Mouse (Mus musculus): ENCODE data around the gene Ptov1. TPM values are rescaled to one million over a fixed set of nuclear protein-coding genes. Genes with fewer than 3 reads are reported as not detected.
A peak's percentile ranks its signal among the peaks of the same experiment; 100 is the strongest.

The Ptov1 gene
- polyA plus RNA-seq, 1 experiment from 2014 or later = 350 TPM

DNA sequence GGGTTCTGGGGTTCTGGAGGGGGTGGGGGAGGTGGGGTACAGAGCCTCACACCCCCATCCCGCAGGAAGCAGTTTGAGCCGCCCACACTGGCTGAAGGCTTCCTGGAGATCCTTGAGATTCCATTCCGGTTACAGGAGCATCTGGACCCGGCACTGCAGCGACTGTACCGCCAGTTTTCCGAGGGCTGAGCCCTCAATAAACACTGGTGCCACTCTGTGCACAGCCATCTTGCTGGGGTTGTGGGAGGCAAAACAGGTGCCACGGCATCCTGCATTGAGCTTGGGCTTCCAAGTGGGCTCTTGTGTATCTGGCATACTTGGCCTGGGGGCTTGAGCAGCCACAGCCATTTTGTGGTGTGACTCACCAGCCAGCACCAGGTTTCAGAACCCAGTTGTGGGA is 7.2 kb downstream of the Ptov1 start:
- DNase-seq (ENCODE audit: low spot score) (no peak), ATAC-seq (replicated peaks; ENCODE audit: insufficient number of reproducible peaks, low FRiP score, low TSS enrichment, low read depth) (no peak)
- Histone ChIP-seq H3K4me1 (ENCODE audit: control insufficient read depth, insufficient read depth, low read length) (peaks cover 5% of the 10 kb centered on the region), H3K4me2 (ENCODE audit: low read depth, low read length) (no peak overlapping the region), H3K4me3 (ENCODE audit: low read depth, low read length) (no peak overlapping the region), H3K36me3 (replicated peaks; ENCODE audit: control insufficient read depth, insufficient read depth, low read depth, low read length) (peaks cover 23% of the 10 kb centered on the region), H3K27ac (replicated peaks; ENCODE audit: low read depth, low read length) (no peak overlapping the region), H3K9ac (replicated peaks; ENCODE audit: low read length) (no peak overlapping the region), H3K27me3 (ENCODE audit: control insufficient read depth, insufficient read depth, low read length) (no peaks in the 10 kb centered on the region), H3K9me3 (replicated peaks; ENCODE audit: control insufficient read depth, low read length) (no peaks in the 10 kb centered on the region)
- 91% methylated on average over 8 of the region's 8 CpGs for WGBS

DNA sequence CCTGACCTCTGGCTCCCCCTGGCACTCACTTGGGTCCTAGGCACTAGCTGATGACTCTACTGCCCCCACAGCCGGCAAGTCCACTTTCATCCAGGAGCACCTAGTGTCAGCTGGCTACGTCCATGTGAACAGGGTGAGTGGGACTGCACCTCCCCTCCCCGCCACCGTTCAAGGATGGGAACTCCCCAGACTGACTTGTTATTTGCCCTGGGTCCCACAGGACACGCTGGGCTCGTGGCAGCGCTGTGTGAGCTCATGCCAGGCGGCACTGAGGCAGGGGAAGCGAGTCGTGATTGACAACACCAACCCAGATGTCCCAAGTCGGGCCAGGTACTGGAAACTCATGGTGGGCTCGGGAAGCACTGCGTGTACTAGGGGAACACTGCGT is 8.2 kb downstream of the Ptov1 start:
- Histone ChIP-seq H3K4me3 (ENCODE audit: low read depth, low read length) (no peak overlapping the region), H3K4me2 (ENCODE audit: low read depth, low read length) (no peak overlapping the region), H3K36me3 (replicated peaks; ENCODE audit: control insufficient read depth, insufficient read depth, low read depth, low read length) (peaks cover 23% of the 10 kb centered on the region)

DNA sequence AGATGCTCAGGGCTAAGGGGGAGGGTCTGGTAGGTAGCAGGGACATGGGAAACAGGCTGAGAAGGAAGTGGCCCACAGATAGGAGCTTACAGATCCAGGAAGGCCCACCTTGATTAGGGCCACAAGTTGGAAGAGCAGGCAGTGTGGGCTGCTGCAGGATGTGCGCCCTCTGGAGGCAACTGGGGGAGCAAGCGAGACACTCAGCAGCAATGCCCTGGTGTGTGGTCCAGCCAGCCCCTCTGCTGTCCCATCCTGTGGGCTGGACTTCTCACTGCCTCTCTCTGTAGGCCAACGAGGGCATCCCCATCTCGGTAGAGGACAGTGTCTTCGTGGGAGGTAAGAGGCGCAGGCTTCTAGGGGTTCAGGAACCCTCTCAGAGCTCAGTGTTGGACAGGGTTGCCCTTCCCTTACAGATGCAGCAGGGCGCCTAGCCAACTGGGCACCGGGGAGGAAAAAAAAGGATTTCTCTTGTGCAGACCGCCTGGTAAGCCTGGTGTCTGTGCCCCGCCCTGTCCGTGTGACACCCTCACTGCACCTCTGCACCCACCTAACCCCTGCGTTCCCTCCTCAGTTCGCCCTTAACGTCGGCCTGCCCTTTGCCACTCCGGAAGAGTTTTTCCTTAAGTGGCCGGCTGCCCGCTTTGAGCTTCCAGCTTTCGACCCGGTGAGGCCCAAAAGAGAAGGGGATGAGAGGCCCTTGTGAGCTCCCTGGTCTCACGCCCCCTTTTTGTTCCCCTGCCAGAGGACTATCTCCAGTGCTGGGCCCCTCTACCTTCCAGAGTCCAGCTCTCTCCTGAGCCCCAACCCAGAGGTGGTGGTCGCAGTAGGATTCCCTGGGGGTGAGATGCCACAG is 8.8 kb downstream of the Ptov1 start:
- Histone ChIP-seq H3K4me1 (ENCODE audit: control insufficient read depth, insufficient read depth, low read length) (no peaks in the 10 kb centered on the region; the same call in 1 of the 2 replicates), H3K9me3 (replicated peaks; ENCODE audit: control insufficient read depth, low read length) (no peaks in the 10 kb centered on the region), H3K36me3 (replicated peaks; ENCODE audit: control insufficient read depth, insufficient read depth, low read depth, low read length) (peaks cover 23% of the 10 kb centered on the region), H3K27me3 (ENCODE audit: control insufficient read depth, insufficient read depth, low read length) (no peaks in the 10 kb centered on the region), H3K4me3 (ENCODE audit: low read depth, low read length) (no peak overlapping the region), H3K27ac (replicated peaks; ENCODE audit: low read depth, low read length) (peak overlapping the region; percentile 59; the same call in 1 of the 2 replicates), H3K9ac (replicated peaks; ENCODE audit: low read length) (0 out of 2 replicates have a peak overlapping the region, but pooled peaks have one; percentile 9), H3K4me2 (ENCODE audit: low read depth, low read length) (no peak overlapping the region)
- ATAC-seq (replicated peaks; ENCODE audit: insufficient number of reproducible peaks, low FRiP score, low TSS enrichment, low read depth) = peak; percentile 23; the same call in 1 of the 2 replicates
- 62% methylated on average over 22 of the region's 22 CpGs for WGBS
- peak; percentile 78 for DNase-seq (ENCODE audit: low spot score)

More for the DNA sequence above, 8.2 kb downstream of the Ptov1 start:
- no peak overlapping the region for H3K27ac ChIP-seq (replicated peaks; ENCODE audit: low read depth, low read length)
- no peak for DNase-seq (ENCODE audit: low spot score)
- H3K9me3 ChIP-seq (replicated peaks; ENCODE audit: control insufficient read depth, low read length) = no peaks in the 10 kb centered on the region
- H3K4me1 ChIP-seq (ENCODE audit: control insufficient read depth, insufficient read depth, low read length) = no peaks in the 10 kb centered on the region; the same call in 1 of the 2 replicates
- ATAC-seq (replicated peaks; ENCODE audit: insufficient number of reproducible peaks, low FRiP score, low TSS enrichment, low read depth) = no peak
- no peak overlapping the region for H3K9ac ChIP-seq (replicated peaks; ENCODE audit: low read length)
- 80% methylated on average over 14 of the region's 14 CpGs for WGBS
- H3K27me3 ChIP-seq (ENCODE audit: control insufficient read depth, insufficient read depth, low read length) = no peaks in the 10 kb centered on the region

DNA sequence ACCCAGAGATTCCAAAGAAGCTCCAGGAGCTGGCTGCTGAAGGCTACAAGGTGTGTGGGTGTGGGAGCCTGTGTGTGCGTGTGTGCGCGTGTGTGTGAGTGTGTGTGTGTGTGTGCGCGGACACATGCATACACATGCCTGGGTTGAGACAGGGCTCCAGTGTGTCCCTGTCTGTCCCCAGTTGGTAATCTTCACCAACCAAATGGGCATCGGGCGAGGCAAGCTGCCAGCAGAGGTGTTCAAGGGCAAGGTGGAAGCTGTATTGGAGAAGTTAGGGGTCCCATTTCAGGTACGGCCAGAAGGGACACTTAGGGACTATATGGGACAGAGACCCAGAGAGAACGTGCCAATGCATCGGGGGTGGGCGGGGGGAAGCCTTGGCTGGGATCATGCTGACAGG is 9.7 kb downstream of the Ptov1 start:
- H3K27me3 ChIP-seq (ENCODE audit: control insufficient read depth, insufficient read depth, low read length) = no peaks in the 10 kb centered on the region
- H3K4me1 ChIP-seq (ENCODE audit: control insufficient read depth, insufficient read depth, low read length) = peaks cover 3% of the 10 kb centered on the region
- no peak overlapping the region for H3K4me3 ChIP-seq (ENCODE audit: low read depth, low read length)
- H3K27ac ChIP-seq (replicated peaks; ENCODE audit: low read depth, low read length) = no peak overlapping the region
- H3K4me2 ChIP-seq (ENCODE audit: low read depth, low read length) = no peak overlapping the region
- WGBS = 88% methylated on average over 11 of the region's 11 CpGs
- H3K9me3 ChIP-seq (replicated peaks; ENCODE audit: control insufficient read depth, low read length) = no peaks in the 10 kb centered on the region
- no peak for ATAC-seq (replicated peaks; ENCODE audit: insufficient number of reproducible peaks, low FRiP score, low TSS enrichment, low read depth)
- no peak for DNase-seq (ENCODE audit: low spot score)
- no peak overlapping the region for H3K9ac ChIP-seq (replicated peaks; ENCODE audit: low read length)
- peaks cover 21% of the 10 kb centered on the region for H3K36me3 ChIP-seq (replicated peaks; ENCODE audit: control insufficient read depth, insufficient read depth, low read depth, low read length)

DNA sequence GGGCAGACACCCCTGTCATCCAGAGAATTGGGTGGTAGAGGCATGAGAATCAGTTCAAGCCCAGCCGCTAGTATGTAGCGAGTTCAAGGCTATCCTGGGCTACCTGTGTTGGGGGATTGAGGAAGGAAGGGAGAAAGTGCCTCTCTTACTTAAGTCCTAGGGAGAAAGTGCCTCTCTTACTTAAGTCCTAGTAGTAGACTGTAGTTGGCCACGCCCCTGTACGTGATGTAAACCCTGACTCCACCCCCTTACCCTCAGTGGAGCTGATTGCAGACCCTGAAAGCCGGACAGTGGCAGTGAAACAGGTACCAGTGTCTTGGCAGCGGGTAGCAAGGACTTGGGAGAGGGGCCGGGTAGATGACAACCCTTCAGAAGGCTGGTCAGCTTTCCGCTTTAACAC is 11.7 kb downstream of the Ptov1 start:
- Histone ChIP-seq H3K4me3 (ENCODE audit: low read depth, low read length) (peak overlapping the region; percentile 73), H3K4me1 (ENCODE audit: control insufficient read depth, insufficient read depth, low read length) (peaks cover 8% of the 10 kb centered on the region), H3K27ac (replicated peaks; ENCODE audit: low read depth, low read length) (no peak overlapping the region)

DNA sequence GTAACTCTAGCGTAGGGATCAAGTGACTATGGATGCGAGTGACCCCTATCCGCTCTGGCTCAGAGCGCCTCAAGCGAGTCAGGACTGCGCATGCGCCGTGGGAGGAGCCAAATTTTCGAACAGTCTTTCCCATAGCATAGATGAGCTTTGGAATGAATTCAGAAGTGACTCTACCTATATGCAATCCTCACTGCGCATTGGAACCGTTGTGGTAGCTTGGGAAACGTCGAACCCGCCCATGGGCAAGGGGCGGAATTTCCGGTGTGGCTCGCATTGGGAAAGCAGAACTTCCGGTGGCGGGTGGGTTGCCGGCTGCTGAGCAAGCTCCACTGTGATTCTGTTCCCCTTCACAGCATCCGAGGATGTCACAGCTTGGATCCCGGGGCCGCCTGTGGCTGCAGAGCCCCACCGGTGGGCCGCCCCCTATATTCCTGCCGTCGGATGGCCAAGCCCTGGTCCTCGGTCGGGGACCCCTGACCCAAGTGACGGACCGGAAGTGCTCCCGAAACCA is 12.5 kb downstream of the Ptov1 start, which contains the start of gene Pnkp:
TSS of gene Pnkp (plus strand) at position 98 of the 511 bp plus-strand sequence.
- ATAC-seq (replicated peaks; ENCODE audit: insufficient number of reproducible peaks, low FRiP score, low TSS enrichment, low read depth) = peak; percentile 30; the same call in 1 of the 2 replicates
- Histone ChIP-seq H3K27me3 (ENCODE audit: control insufficient read depth, insufficient read depth, low read length) (no peaks in the 10 kb centered on the region), H3K4me1 (ENCODE audit: control insufficient read depth, insufficient read depth, low read length) (peaks cover 8% of the 10 kb centered on the region), H3K4me3 (ENCODE audit: low read depth, low read length) (peak within 1 kb of the TSS; percentile 73), H3K9me3 (replicated peaks; ENCODE audit: control insufficient read depth, low read length) (no peaks in the 10 kb centered on the region), H3K27ac (replicated peaks; ENCODE audit: low read depth, low read length) (peak within 1 kb of the TSS; percentile 63), H3K4me2 (ENCODE audit: low read depth, low read length) (peak within 1 kb of the TSS; percentile 90), H3K36me3 (replicated peaks; ENCODE audit: control insufficient read depth, insufficient read depth, low read depth, low read length) (no peaks in the 10 kb centered on the region; the same call in 1 of the 2 replicates), H3K9ac (replicated peaks; ENCODE audit: low read length) (peak within 1 kb of the TSS; percentile 87)
- WGBS = under 1% methylated on average over 32 of the region's 32 CpGs
- peak; percentile 92 for DNase-seq (ENCODE audit: low spot score)

More for the DNA sequence above, 11.7 kb downstream of the Ptov1 start:
- Histone ChIP-seq H3K27me3 (ENCODE audit: control insufficient read depth, insufficient read depth, low read length) (no peaks in the 10 kb centered on the region), H3K9ac (replicated peaks; ENCODE audit: low read length) (peak overlapping the region; percentile 87), H3K36me3 (replicated peaks; ENCODE audit: control insufficient read depth, insufficient read depth, low read depth, low read length) (peaks cover 8% of the 10 kb centered on the region), H3K4me2 (ENCODE audit: low read depth, low read length) (peak overlapping the region; percentile 90), H3K9me3 (replicated peaks; ENCODE audit: control insufficient read depth, low read length) (no peaks in the 10 kb centered on the region)
- ATAC-seq (replicated peaks; ENCODE audit: insufficient number of reproducible peaks, low FRiP score, low TSS enrichment, low read depth) (no peak), DNase-seq (ENCODE audit: low spot score) (peak; percentile 53)
- 22% methylated on average over 8 of the region's 8 CpGs for WGBS

DNA sequence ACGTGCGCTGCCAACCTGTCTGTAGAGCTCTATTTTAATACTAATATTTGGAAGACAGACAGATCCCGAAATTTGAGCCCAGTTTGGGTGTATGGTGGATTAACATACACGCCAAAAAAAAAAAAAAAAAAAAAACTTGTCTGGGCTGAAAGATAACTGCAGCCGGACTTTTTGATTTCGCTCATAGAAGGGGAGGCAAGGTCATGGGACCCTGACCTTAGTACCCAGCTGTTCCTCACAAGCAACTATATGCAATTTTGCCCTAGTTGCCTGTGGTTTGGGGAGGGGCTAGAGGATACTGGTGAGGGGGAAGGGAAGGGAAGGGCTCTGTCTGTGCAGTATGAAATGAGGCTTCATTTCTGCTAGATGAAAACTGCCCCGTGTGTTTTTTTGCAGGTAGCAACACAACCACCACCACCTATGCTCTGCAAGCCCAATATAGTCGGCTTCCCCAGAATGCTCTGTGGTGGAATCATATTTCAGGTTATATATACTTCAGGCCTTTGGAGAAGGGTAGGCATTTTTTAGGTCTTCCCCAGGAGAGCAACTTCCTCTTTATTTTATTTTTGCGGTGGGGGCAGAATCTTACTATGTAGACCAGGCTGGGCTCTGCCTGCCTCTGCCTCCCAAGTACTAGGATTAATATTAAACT is 13.2 kb downstream of the Ptov1 start:
- Histone ChIP-seq H3K4me1 (ENCODE audit: control insufficient read depth, insufficient read depth, low read length) (peaks cover 8% of the 10 kb centered on the region), H3K36me3 (replicated peaks; ENCODE audit: control insufficient read depth, insufficient read depth, low read depth, low read length) (no peaks in the 10 kb centered on the region; the same call in 1 of the 2 replicates), H3K4me2 (ENCODE audit: low read depth, low read length) (peak overlapping the region; percentile 90), H3K27me3 (ENCODE audit: control insufficient read depth, insufficient read depth, low read length) (no peaks in the 10 kb centered on the region), H3K9me3 (replicated peaks; ENCODE audit: control insufficient read depth, low read length) (no peaks in the 10 kb centered on the region), H3K27ac (replicated peaks; ENCODE audit: low read depth, low read length) (0 out of 2 replicates have a peak overlapping the region, but pooled peaks have one; percentile 63), H3K4me3 (ENCODE audit: low read depth, low read length) (peak overlapping the region; percentile 73), H3K9ac (replicated peaks; ENCODE audit: low read length) (no peak overlapping the region)
- DNase-seq (ENCODE audit: low spot score) (no peak), ATAC-seq (replicated peaks; ENCODE audit: insufficient number of reproducible peaks, low FRiP score, low TSS enrichment, low read depth) (no peak)
- WGBS = 65% methylated on average over 9 of the region's 9 CpGs

Measured in embryonic facial prominence, embryonic 11.5 days (tissue).